Mouse (Mus musculus): ENCODE data around the gene Atxn3.
"Not testable (repeated sequence)": the region's sequence is repeated elsewhere in the genome, so short reads cannot be mapped to it uniquely, and the experiment has no call there.

Gene Atxn3

GRCm38 (mm10) chr12:101958556-101958955 lies 510 bp upstream of the Atxn3 start:
- DNase-seq, result no peak

DNA sequence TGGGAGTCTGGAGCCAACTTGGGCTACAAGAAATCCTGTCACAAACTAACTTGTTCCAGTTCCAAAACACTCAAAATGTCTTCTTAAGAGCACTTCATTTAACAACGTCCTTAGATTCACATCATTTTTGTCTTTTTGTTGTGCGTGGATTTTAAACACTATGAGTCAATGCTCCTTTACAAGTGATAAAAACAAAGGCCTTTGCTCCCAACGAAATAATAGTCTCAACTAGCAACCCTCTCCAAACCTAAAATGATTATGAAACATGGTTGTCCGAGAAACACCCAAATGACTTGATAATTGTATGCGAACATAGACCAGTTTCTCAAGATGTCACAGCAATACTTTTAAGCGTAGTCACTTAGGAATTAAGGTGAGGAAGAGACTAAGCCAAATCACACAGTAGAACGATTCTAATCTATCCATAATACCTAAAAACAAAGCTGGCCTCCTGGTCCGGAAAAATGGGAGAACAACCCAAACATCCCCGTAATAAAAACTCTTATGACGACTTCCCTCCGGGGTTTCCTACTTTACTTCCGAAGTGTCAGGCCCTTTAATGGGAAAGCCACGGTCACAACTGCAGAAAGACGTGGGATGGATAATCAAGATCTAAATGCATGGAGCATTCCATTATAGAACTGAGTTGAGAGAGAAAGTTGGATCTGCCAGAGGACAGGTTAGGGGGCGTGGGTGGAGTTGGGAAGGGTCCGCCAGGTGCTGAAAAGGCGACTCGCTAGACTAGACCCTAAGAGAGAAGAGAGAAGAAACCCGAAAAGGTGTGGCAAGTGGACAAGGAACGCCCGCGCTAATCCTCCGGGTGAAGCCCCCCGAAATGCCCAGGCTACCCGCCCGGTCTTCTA lies 736 bp downstream of the Atxn3 start:
- no peak for DNase-seq

DNA sequence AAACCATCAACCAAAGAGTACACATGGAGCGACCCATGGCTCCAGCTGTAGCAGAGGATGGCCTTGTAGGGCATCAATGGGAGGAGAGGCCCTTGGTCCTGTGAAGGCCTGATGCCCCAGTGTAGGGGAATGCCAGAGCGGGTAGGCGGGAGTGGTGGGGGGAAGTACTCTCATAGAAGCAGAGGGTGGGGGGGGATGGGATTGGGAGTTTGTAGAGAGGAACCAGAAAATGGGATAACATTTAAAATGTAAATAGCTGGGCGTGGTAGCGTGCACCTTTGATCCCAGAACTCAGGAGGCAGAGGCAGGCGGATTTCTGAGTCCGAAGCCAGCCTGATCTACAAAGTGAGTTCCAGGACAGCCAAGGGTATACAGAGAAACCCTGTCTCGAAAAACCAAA lies 2.2 kb downstream of the Atxn3 start:
- not testable (repeated sequence) for DNase-seq

DNA sequence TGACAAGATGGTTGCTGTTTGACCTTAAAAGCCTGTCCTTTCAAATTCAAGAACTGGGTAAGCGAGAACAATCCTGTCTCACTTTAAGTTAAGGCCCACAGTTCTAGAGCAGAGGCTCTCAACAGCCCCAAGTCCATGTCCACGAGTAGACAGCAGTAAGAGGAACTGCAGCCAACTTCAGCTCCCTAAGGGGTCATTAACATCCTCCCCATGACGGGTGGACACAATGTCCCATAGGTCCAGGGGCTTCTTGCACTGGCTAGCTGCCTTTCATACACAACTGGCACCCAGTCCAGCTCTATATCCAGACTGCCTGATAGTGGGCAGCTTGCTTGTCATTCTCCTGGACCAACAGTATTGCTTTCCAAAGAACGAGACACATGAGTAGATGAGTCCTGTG lies 9.2 kb downstream of the Atxn3 start:
- no peak for DNase-seq

- no peak for DNase-seq
Observed at GRCm38 (mm10) chr12:101947986-101948385, 10.1 kb downstream of the Atxn3 start.

DNA sequence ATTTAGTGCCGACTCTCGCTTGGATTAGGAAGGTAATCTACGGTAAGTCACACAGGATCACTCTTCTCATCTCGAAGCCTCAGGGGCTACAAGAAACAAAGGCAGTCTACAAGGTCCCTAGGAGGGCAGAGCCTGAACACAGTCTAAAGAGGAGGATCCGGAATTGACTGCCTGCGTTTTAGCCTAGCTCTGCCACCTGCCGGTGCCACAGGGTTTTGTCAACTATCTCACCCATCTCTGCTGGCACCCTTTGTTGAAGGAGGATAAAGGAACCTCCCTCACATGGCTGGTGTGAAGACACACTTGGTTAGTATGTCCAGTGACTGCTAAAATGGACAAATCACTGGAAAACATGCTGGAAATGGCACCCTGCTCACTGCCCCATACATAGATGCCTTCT lies 20.5 kb downstream of the Atxn3 start:
- DNase-seq, result no peak

- no peak for DNase-seq
Observed at GRCm38 (mm10) chr12:101935223-101935622, 22.8 kb downstream of the Atxn3 start.

GRCm38 (mm10) chr12:101928423-101928822 lies 29.6 kb downstream of the Atxn3 start:
- no peak for DNase-seq

DNA sequence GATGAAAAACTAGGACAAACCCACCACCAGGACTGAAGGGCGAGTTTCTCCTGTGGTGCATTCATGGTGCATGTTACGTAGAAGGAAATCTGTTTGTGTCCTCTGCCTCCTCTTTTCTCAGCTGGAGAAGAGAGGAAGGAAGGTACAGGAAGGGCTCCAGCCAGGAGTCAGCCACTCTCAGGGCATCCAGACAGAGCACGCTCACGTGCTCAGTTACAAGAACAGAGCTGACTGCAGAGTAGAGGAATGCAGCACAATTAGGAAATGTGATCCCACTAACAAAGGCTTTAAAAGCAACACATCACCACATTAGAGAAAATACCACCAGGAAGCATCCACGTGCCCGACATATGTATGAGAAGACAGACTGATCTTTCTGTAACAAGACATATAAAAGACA lies 35.7 kb downstream of the Atxn3 start:
- no peak for DNase-seq

- no peak for DNase-seq
Observed at GRCm38 (mm10) chr12:101919847-101920246, 38.2 kb downstream of the Atxn3 start.

GRCm38 (mm10) chr12:101917165-101917564 lies 40.9 kb downstream of the Atxn3 start:
- no peak for DNase-seq

DNA sequence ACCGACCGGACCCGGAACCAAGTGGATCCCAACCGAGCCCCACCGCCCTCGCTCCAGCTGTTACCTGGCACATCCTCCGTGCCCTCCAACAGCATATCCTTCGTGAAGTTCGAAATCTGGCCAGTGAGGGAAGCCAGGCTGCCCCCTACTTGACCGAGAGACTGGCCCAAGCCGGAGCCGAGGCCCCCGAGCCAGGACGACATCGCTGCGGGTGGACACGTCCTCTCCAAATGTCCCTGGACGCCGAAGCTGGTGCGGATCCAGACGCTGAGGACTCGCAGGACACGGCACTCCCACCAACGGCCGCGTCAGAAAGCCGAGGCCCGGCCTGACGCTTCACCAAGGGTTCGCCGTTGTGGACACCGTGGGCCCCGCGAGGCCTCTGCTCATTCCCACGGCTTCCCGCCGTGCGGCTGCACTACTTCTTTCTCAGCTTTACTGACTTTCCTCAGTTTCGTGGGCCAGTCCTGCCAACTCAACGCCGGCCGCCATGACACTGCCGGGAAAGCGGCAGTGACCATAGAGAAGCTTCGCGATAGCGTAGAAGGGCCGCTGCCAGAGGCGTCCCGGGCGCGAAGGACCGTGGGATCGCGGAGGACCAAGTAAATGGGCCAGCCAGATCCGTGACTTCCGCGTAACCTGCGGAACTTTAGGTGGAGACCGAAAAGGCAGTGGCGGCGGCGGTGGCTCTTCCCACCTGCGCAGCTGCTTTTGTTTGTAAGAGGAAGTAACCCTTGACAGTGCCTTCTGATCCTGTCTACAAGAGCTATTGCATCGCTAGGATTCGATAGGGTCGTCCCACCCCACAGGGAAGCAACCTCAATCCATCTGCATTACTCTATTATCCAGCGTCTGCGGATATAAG lies 45.2 kb downstream of the Atxn3 start, which contains the start of gene Trip11:
Trip11 (minus strand) TSS at position 642 of the 865 bp plus-strand sequence.
- DNase-seq, result peak; percentile 91

DNA sequence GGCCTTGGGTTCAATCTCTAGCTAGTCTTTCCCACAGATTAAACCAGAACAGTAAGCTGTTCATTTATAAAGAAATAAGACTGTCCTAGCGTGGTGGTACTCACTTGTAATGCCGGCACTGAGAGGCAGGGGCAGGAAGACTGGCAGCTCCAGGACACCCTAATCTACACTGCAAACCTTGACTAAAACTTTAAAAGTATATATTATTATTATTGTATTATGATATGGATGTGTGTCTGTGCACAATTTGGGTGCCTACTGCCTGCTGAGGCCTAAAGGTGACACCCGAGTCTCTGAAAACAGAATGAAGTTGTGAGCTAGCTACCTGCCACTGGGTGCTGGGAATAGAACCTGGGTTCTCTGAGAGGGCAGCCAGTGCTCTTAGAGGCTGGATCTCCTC lies 46.7 kb downstream of the Atxn3 start:
- DNase-seq, result no peak

GRCm38 (mm10) chr12:101910360-101910759 lies 47.7 kb downstream of the Atxn3 start:
- DNase-seq, result no peak

DNA sequence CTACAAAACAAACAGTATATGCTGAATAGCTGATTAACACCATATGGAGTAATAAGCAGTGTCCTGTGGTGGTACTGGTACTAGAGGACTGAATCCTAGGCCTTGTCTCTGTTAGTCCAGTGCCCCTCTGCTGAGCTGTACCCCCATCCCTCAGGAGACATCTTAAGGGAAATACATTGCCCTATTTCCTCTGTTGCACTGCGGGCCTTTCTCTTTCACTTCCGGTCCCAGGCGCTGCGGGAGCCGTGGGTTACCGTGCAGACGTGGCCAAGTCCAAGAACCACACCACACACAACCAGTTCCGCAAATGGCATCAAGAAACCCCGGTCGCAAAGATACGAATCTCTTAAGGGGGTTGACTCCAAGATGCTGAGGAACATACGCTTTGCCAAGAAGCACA lies 52.2 kb downstream of the Atxn3 start:
- DNase-seq, result peak; percentile 5

DNA sequence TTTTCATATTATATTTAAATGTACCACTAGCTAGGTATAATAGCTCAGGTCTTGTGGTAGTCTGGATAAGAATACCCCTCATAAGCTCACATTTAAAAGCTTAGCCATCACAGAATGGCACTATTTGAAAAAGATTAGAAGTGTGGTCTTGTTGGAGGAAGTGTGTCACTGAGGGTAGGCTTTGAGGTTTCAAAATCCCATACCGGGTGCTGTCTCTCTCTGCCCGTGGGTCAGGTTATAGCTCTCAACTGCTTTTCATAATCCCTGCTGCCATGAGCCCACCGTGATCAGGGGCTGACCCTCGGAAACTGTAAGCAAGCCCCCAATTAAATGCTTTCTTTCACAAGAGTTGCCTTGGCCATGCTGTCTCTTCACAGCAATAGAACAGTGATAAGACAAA lies 53.1 kb downstream of the Atxn3 start:
- no peak for DNase-seq

DNA sequence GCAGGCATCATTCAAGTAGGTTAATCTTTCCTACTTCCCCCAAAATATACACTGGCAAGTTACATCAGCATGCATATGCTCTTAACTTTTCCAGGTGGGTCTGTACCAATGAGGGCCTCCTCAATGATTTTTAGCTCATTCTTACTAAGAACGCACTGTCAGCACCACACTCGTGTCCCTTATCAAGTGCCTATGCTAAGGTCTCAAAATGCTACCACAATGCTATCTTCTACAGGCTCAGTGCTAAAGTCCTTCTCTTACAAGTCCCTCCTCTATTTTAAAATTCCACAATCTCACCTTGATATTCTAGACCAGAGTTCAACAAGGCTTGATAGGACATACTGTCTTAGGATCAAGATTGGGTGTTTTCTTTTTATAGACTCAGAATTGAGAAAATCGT lies 53.9 kb downstream of the Atxn3 start:
- no peak for DNase-seq

DNA sequence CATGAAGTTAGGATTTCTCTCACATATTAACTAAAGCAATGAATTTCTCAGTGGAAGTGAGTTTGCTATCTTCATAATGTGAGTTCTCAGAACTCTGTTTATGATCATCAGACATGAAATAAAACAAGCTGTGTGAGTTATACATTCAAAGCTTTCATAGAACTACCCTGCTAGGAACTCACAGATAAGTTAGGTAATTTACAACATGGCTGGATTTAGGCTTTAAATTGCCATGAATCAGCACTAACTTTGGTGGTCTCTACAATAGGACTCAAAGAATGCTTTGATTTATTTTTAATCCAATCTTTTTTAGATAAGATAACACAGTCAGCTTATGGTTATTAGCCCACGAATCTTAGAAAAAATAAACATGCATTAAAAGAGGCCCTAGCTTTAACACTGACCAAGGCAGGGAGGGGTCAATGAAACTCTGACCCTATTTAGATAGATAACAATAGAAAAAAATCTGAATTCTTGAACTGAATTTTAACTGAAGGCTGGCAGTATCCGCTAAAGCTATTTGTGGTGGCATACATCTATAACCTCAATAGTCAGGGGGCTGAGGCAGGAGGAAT lies 58.3 kb downstream of the Atxn3 start:
- DNase-seq, result no peak

- DNase-seq, result no peak
Observed at GRCm38 (mm10) chr12:101898966-101899365, 59.1 kb downstream of the Atxn3 start.

DNA sequence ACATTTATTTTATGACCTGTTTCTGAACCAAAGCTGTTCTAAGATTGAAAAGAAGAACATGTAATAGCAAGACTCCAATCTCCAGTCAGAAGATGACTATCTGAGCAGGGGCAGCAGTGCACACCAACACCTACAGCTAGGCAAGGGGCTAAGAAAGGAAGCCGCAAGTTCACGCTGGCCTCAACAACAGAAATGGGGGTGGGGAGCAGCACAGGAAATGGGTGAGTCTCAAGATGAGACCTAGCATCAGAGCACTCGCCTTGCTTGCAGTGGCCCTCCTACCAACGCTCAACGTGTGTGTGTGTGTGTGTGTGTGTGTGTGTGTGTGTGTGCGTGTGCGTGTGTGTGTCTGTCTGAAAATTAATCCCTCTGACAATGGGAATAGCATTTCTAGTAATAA lies 60.9 kb downstream of the Atxn3 start:
- DNase-seq, result no peak

DNA sequence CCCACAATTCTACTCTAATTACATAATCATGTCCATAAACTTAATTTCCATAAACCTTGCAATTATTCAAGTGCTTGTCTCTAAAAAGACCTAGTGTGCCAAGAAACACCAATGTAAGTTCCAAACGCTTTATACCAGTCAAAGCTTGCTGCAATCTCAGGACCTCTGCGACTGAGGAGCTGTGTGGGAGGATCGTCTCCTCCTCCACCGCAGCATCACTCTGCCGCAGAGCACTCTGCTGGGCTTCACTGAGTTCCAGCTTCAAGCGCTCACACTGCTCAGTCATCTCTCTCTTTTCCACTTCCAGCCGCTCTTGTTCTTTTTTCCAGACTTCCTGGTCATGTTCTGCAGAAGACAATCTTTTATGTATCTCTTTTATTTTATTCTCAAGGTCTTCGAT lies 64.8 kb downstream of the Atxn3 start:
- no peak for DNase-seq

- DNase-seq, result no peak
Observed at GRCm38 (mm10) chr12:101892832-101893231, 65.2 kb downstream of the Atxn3 start.

- DNase-seq, result no peak
Observed at GRCm38 (mm10) chr12:101891066-101891465, 67.0 kb downstream of the Atxn3 start.

GRCm38 (mm10) chr12:101889351-101889750 lies 68.7 kb downstream of the Atxn3 start:
- no peak for DNase-seq

Measured in liver (tissue).